Comparison of ENCODE assay signal across 11 mouse cellular contexts in genomic region chr2:71719387-71720034, GRCm38 (mm10). TPM values are rescaled to one million over a fixed set of nuclear protein-coding genes. Genes with fewer than 3 reads are reported as not detected.
DNase-seq lines count a peak whose midpoint lies in the region; ATAC-seq lines count a peak whose summit lies in the region.
"Had no signal": no experiment of that assay in that cellular context is flagged by ENCODE, and none has a peak within 500 bp of the region (broad histone marks: within the 10 kb centered on the region; RNA-seq: fewer than 3 reads in every experiment).

No protein-coding gene starts in this region.

- H3K36me3 ChIP-seq in forebrain, embryonic 12.5 days (replicated peaks): no peaks in the 10 kb centered on the region
- H3K36me3 ChIP-seq in midbrain, embryonic 15.5 days (replicated peaks): no peaks in the 10 kb centered on the region
- H3K36me3 ChIP-seq: liver, embryonic 13.5 days had no signal

- no peaks in the 10 kb centered on the region for H3K27me3 ChIP-seq in forebrain, embryonic 12.5 days
- no peaks in the 10 kb centered on the region for H3K27me3 ChIP-seq in midbrain, embryonic 15.5 days (replicated peaks)
- H3K27me3 ChIP-seq: liver, embryonic 13.5 days had no signal

- WGBS in forebrain, embryonic 12.5 days: 39% methylated on average over 5 of the region's 5 CpGs
- 53% methylated on average over 5 of the region's 5 CpGs for WGBS in midbrain, embryonic 15.5 days

- H3K9me3 ChIP-seq in forebrain, embryonic 12.5 days: no peaks in the 10 kb centered on the region
- H3K9me3 ChIP-seq in midbrain, embryonic 15.5 days: no peaks in the 10 kb centered on the region
- H3K9me3 ChIP-seq: liver, embryonic 13.5 days had no signal

- H3K4me1 ChIP-seq in forebrain, embryonic 12.5 days: peaks cover 13% of the 10 kb centered on the region
- H3K4me1 ChIP-seq in midbrain, embryonic 15.5 days: 0 out of 2 replicates have a peak, but pooled peaks cover 3% of the 10 kb centered on the region

- H3K9ac ChIP-seq in forebrain, embryonic 12.5 days: no peak overlapping the region
- H3K9ac ChIP-seq in midbrain, embryonic 15.5 days: no peak overlapping the region
- H3K9ac ChIP-seq: liver, embryonic 13.5 days had no signal

- no peak overlapping the region for H3K4me2 ChIP-seq in forebrain, embryonic 12.5 days
- H3K4me2 ChIP-seq in midbrain, embryonic 15.5 days: no peak overlapping the region
- H3K4me2 ChIP-seq: liver, embryonic 13.5 days had no signal

- ATAC-seq in cerebellum, adult (ENCODE audit: insufficient number of reproducible peaks, low FRiP score, low TSS enrichment): 0 out of 2 replicates have a peak, but pooled peaks have one; percentile 3
- peak; percentile 49; the same call in 1 of the 2 replicates for ATAC-seq in forebrain, embryonic 12.5 days (ENCODE audit: low FRiP score)
- ATAC-seq in midbrain, embryonic 15.5 days (replicated peaks): peak; percentile 63; the same call in 1 of the 2 replicates

- no peak overlapping the region for H3K4me3 ChIP-seq in forebrain, embryonic 12.5 days (replicated peaks)
- no peak overlapping the region for H3K4me3 ChIP-seq in midbrain, embryonic 15.5 days
- H3K4me3 ChIP-seq: liver, embryonic 13.5 days had no signal

- H3K27ac ChIP-seq in forebrain, embryonic 12.5 days: peak overlapping the region; percentile 38; the same call in 1 of the 2 replicates
- H3K27ac ChIP-seq in midbrain, embryonic 15.5 days: no peak overlapping the region
- H3K27ac ChIP-seq: liver, embryonic 13.5 days had no signal

- DNase-seq in cerebellum, adult 11 months: no peak
- peak; percentile 25 for DNase-seq in layer of hippocampus, adult 11-12 months (ENCODE audit: low spot score)
- DNase-seq in layer of hippocampus, adult 18-20 months (ENCODE audit: low spot score in 2 of 2): no peak
- DNase-seq in left cerebral cortex, adult 18-20 months (ENCODE audit: low spot score in 2 of 2): no peak
- no peak for DNase-seq in spleen, adult 12 weeks (ENCODE audit: low spot score)
- DNase-seq: kidney, adult 11 months; liver, embryonic 13.5 days; right cerebral cortex, postnatal 14 days had no signal

RNA-seq across cellular contexts. Expression of gene Itga6, which starts 25.9 kb away (rescaled TPM):
- 10 to 100 TPM; 19.2 to 19.4 TPM for total RNA-seq in layer of hippocampus, adult 18-20 months (2021)
- 47.1 and 48.3 TPM in 2 replicates for polyA plus RNA-seq in forebrain, embryonic 12.5 days (2016; fragmentation: Nextera tagmentation; extraction: Ambion mirVana)
- polyA plus RNA-seq in midbrain, embryonic 15.5 days (2015; fragmentation: Nextera tagmentation; extraction: Ambion mirVana): 18.6 and 19.2 TPM in 2 replicates
- 10 to 100 TPM; 24.9 to 25.2 TPM for total RNA-seq in left cerebral cortex, adult 18-20 months (2021)

Comparison
In these comparisons a context has a peak if more than half of its experiments do, and no peak if none do; other contexts are left out.
1. ATAC-seq: peak in every context shown above with its lines; median percentile 63 in midbrain, embryonic 15.5 days; 49 in forebrain, embryonic 12.5 days; 3 in cerebellum, adult.